Mouse (Mus musculus): ENCODE results near the gene Gm26965. TPM values are rescaled to one million over a fixed set of nuclear protein-coding genes. Genes with fewer than 3 reads are reported as not detected.
A peak's percentile ranks its signal among the peaks of the same experiment; 100 is the strongest.
"Not testable (repeated sequence)": the region's sequence is repeated elsewhere in the genome, so short reads cannot be mapped to it uniquely, and the experiment has no call there.

The Gm26965 gene
- polyA plus RNA-seq, 1 experiment from 2014 or later, result not detected

DNA sequence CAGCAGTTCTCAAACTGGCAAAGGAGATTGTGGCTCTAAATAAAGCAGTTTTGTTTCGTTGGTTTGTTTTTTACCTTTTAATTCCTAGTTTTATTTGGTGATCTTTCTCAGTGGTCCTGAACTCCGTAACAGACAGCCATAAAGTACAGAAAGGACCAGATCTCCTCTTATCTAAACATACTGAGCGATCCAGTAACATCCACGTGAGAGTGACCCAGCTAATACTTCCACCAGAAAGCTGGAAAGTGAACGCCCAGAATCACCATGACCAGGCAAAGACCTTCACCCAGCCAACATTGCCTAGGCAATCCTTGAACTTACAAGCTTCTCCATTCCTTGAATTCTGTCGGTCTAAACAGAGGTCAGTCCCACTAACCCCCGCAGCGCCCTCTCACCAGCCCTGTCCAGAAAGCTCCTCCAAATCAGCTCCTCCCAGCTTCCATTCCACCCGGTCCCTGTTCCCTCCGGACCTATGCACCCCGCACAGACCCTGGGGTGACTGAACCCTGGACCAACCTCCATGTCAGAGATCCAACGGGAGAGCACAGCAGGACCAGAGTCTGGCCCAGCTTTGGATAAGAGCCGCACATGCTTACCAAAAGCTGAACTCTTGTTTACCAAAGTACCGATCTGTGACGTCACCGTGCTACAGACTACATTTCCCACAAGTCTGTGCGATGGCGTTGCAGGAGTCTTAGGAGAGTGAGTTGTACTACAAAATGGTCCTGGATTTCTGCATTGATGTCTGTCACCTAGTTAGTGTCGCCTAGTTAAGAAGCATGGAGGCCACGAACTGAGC is 42.1 kb downstream of the Gm26965 start, which contains the start of gene Zfp874b:
Gene Zfp874b (minus strand): TSS at position 634 of the 799 bp plus-strand sequence.
- Histone ChIP-seq H3K36me3 (peaks cover 16% of the 10 kb centered on the region), H3K4me2 (replicated peaks) (peak within 1 kb of the TSS; percentile 55), H3K27me3 (no peaks in the 10 kb centered on the region), H3K4me1 (peaks cover 4% of the 10 kb centered on the region), H3K9me3 (replicated peaks) (no peaks in the 10 kb centered on the region), H3K4me3 (replicated peaks) (peak within 1 kb of the TSS; percentile 68), H3K9ac (peak within 1 kb of the TSS; percentile 55), H3K27ac (replicated peaks) (peak within 1 kb of the TSS; percentile 58; the same call in 1 of the 2 replicates)
- peak; percentile 88 for ATAC-seq (ENCODE audit: insufficient number of reproducible peaks, low FRiP score, low TSS enrichment, low read depth)
- WGBS, result 5% methylated on average over 20 of the region's 20 CpGs

DNA sequence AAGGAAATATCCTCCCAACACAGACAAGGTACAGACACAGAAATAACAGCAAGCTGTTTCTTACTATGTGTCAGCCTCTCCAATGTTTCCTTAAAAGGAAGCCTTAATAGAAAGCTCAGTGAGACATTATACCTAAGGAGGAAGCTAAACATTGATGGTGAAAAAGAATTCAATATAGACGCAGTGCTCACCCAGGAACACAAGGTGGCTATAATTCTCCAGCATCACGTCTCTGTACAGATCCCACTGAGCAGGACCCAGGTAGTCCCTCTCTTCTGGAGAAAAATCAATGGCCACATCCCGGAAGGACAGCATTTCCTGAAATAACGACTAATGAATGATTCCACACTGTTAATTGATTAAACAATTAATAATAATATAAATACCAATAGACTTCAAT is 44.4 kb downstream of the Gm26965 start:
- Histone ChIP-seq H3K4me1 (peaks cover 4% of the 10 kb centered on the region), H3K9me3 (replicated peaks) (no peaks in the 10 kb centered on the region), H3K4me2 (replicated peaks) (no peak overlapping the region), H3K27ac (replicated peaks) (no peak overlapping the region), H3K9ac (no peak overlapping the region), H3K27me3 (no peaks in the 10 kb centered on the region), H3K36me3 (peaks cover 10% of the 10 kb centered on the region), H3K4me3 (replicated peaks) (no peak overlapping the region)
- no peak for ATAC-seq (ENCODE audit: insufficient number of reproducible peaks, low FRiP score, low TSS enrichment, low read depth)
- 68% methylated on average over 4 of the region's 4 CpGs for whole genome bisulfite sequencing

DNA sequence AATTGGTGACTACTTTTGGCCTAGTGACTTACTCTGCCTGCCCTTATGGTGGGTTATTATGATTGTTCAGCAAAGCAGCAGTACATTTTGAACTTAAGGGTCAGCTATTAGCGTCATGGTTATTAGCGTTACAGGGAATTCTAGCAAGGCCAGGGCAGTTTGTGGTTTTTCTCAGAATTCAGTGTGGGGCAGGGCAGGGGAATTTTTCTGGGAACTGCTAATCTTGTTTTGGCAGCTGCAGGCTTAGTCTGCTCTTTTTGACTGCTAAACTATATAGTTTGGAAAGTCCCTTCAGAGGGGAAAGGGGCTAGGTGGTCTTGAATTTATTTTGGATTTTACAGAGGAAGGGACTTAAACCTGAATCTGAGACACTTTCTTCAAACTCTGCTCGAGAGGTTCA is 56.7 kb downstream of the Gm26965 start:
- Histone ChIP-seq H3K4me3 (replicated peaks) (no peak overlapping the region), H3K36me3 (peaks cover 35% of the 10 kb centered on the region), H3K27me3 (no peaks in the 10 kb centered on the region), H3K4me2 (replicated peaks) (no peak overlapping the region), H3K9me3 (replicated peaks) (0 out of 2 replicates have a peak, but pooled peaks cover 5% of the 10 kb centered on the region), H3K9ac (no peak overlapping the region), H3K27ac (replicated peaks) (no peak overlapping the region), H3K4me1 (no peaks in the 10 kb centered on the region)
- no peak for ATAC-seq (ENCODE audit: insufficient number of reproducible peaks, low FRiP score, low TSS enrichment, low read depth)
- 85% methylated on average over 3 of the region's 3 CpGs for WGBS

DNA sequence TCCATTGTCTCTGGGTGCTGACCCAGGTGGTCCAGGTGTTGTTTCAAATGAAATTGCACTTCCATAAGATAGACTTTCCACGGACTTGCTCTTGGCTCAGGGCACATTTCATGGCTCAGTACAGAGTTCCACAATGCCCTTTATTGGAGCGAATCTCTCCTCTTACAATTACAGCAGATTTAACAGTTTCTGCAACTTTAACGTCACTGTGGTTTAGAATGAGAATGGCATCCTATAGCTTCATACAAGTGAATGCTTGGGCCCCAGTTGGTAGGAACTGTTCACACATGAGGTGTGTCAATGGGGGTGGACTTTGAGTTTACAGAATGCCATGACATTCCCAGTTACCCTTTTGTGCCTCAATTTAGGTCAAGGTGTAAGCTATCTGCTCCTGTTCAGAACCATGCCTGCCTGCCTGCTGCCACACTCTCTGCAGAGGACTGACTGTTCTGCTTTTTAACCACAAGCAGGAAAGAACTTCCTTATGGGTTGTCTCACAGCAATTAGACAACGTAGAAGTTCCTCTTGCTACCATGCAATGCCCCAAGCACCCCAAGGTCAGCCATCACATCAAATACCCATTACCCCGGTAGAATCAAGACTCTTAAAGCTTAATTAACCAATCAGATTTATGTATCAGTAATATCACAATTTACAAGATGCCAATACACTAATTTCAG is 62.3 kb downstream of the Gm26965 start:
- H3K4me1 ChIP-seq; H3K27ac ChIP-seq (replicated peaks); H3K36me3 ChIP-seq; H3K27me3 ChIP-seq; ATAC-seq (ENCODE audit: insufficient number of reproducible peaks, low FRiP score, low TSS enrichment, low read depth); H3K4me2 ChIP-seq (replicated peaks); H3K9me3 ChIP-seq (replicated peaks); H3K9ac ChIP-seq; H3K4me3 ChIP-seq (replicated peaks): not testable (repeated sequence)
- 77% methylated on average over 3 of the region's 5 CpGs for whole genome bisulfite sequencing

DNA sequence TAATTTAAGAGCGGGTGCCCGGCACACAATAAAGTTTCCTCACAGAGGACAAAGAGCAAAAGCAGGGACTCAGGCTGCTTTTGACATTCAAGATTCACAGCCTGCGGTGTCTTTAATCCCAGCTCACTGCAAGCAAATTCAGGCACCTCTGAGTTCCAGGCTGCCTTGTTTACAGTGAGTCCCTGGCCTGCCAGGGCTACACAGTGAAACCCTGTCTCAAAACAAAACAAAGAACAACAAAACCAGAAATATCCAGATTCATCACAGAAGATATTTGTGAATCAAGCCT is 74.0 kb downstream of the Gm26965 start:
- no peaks in the 10 kb centered on the region for H3K27me3 ChIP-seq
- H3K36me3 ChIP-seq, result peaks cover 10% of the 10 kb centered on the region; the same call in 1 of the 2 replicates
- H3K27ac ChIP-seq (replicated peaks), result peak overlapping the region; percentile 63; the same call in 1 of the 2 replicates
- peak overlapping the region; percentile 66 for H3K4me2 ChIP-seq (replicated peaks)
- no peaks in the 10 kb centered on the region for H3K4me1 ChIP-seq
- ATAC-seq (ENCODE audit: insufficient number of reproducible peaks, low FRiP score, low TSS enrichment, low read depth), result no peak
- H3K4me3 ChIP-seq (replicated peaks), result peak overlapping the region; percentile 62
- 10% methylated on average over 3 of the region's 3 CpGs for WGBS
- H3K9ac ChIP-seq, result peak overlapping the region; percentile 35; the same call in 1 of the 2 replicates
- H3K9me3 ChIP-seq (replicated peaks), result no peaks in the 10 kb centered on the region

DNA sequence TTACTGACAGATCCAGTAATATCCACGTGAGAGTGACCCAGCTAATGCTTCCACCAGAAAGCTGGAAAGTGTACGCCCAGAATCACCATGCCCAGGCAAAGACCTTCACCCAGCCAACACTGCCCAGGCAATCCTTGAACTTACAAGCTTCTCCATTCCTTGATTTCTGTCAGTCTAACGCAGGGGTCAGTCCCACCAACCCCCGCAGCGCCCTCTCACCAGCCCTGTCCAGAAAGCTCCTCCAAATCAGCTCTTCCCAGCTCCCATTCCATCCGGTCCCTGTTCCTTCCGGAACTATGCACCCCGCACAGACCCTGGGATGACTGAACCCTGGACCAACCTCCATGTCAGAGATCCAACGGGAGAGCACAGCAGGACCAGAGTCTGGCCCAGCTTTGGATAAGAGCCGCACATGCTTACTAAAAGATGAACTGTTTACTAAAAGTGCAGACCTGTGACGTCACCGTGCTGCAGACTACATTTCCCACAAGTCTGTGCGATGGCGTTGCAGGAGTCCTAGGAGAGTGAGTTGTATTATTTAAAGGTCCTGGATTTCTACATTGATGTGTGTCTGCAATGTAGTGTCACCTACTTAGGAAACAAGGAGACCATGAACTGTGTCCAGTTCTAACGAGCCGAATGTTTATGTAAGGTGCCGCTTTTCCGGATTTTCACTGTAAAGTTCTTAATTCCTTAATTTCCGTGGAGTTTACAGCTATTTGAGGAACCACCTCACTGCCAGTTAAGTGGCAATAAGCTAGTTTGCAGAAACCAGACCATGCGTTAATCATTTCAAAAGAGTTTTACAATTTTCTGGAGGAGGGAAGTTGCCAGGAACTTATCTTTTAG is 74.6 kb downstream of the Gm26965 start, which contains the start of gene Zfp874a:
Gene Zfp874a (minus strand): TSS at position 453 of the 849 bp plus-strand sequence.
- ATAC-seq (ENCODE audit: insufficient number of reproducible peaks, low FRiP score, low TSS enrichment, low read depth), result peak; percentile 95
- WGBS, result 1% methylated on average over 20 of the region's 20 CpGs
- peak within 1 kb of the TSS; percentile 63; the same call in 1 of the 2 replicates for H3K27ac ChIP-seq (replicated peaks)

More for the DNA sequence above, 74.6 kb downstream of the Gm26965 start, which contains the start of gene Zfp874a:
- H3K27me3 ChIP-seq, result no peaks in the 10 kb centered on the region
- no peaks in the 10 kb centered on the region for H3K4me1 ChIP-seq
- peak within 1 kb of the TSS; percentile 47 for H3K9ac ChIP-seq
- peak within 1 kb of the TSS; percentile 66 for H3K4me2 ChIP-seq (replicated peaks)
- H3K36me3 ChIP-seq, result peaks cover 15% of the 10 kb centered on the region
- H3K9me3 ChIP-seq (replicated peaks), result no peaks in the 10 kb centered on the region
- peak within 1 kb of the TSS; percentile 62 for H3K4me3 ChIP-seq (replicated peaks)

Other genes with a start within 250 kb of the Gm26965 start
- gene Zfp458, start 247.7 kb downstream of the Gm26965 start, polyA plus RNA-seq (2015; fragmentation: Nextera tagmentation; extraction: Ambion mirVana), result 1.7 and 2.3 TPM in 2 replicates
- gene Zfp457, start 219.7 kb downstream of the Gm26965 start, polyA plus RNA-seq (2015; fragmentation: Nextera tagmentation; extraction: Ambion mirVana), result 0.45 and 1.1 TPM in 2 replicates
- gene Zfp595, start 193.6 kb downstream of the Gm26965 start, polyA plus RNA-seq (2015; fragmentation: Nextera tagmentation; extraction: Ambion mirVana), result 2.1 and 2.6 TPM in 2 replicates
- not detected in 2 replicates for gene Gm28044, start 165.6 kb downstream of the Gm26965 start, polyA plus RNA-seq (2015; fragmentation: Nextera tagmentation; extraction: Ambion mirVana)
- 0.89 and 0.95 TPM in 2 replicates for gene Zfp953, start 165.5 kb downstream of the Gm26965 start, polyA plus RNA-seq (2015; fragmentation: Nextera tagmentation; extraction: Ambion mirVana)
- 0.41 TPM in 1 of 2 replicates, not detected in the other for gene Gm28041, start 150.4 kb downstream of the Gm26965 start, polyA plus RNA-seq (2015; fragmentation: Nextera tagmentation; extraction: Ambion mirVana)
- 1.7 and 1.8 TPM in 2 replicates for gene Zfp456, start 150.3 kb downstream of the Gm26965 start, polyA plus RNA-seq (2015; fragmentation: Nextera tagmentation; extraction: Ambion mirVana)
- gene Zfp429, start 126.3 kb downstream of the Gm26965 start, polyA plus RNA-seq (2015; fragmentation: Nextera tagmentation; extraction: Ambion mirVana), result 6.1 and 7.2 TPM in 2 replicates
- 1.2 and 1.6 TPM in 2 replicates for gene Zfp459, start 104.7 kb downstream of the Gm26965 start, polyA plus RNA-seq (2015; fragmentation: Nextera tagmentation; extraction: Ambion mirVana)
- 10.1 and 10.7 TPM in 2 replicates for gene Zfp874a, start 74.5 kb downstream of the Gm26965 start, polyA plus RNA-seq (2015; fragmentation: Nextera tagmentation; extraction: Ambion mirVana)
- gene Zfp874b, start 41.9 kb downstream of the Gm26965 start, polyA plus RNA-seq (2015; fragmentation: Nextera tagmentation; extraction: Ambion mirVana), result 2.7 and 3.2 TPM in 2 replicates
- 14.4 and 15.6 TPM in 2 replicates for gene Zfp58, start 25.6 kb downstream of the Gm26965 start, polyA plus RNA-seq (2015; fragmentation: Nextera tagmentation; extraction: Ambion mirVana)
- 24.6 TPM in 2 replicates for gene Zfp87, start within 50 bp of the Gm26965 start, polyA plus RNA-seq (2015; fragmentation: Nextera tagmentation; extraction: Ambion mirVana)
- 10.5 and 11.8 TPM in 2 replicates for gene Zfp748, start 27.7 kb upstream of the Gm26965 start, polyA plus RNA-seq (2015; fragmentation: Nextera tagmentation; extraction: Ambion mirVana)
- 4.0 and 4.1 TPM in 2 replicates for gene Zfp729b, start 83.6 kb upstream of the Gm26965 start, polyA plus RNA-seq (2015; fragmentation: Nextera tagmentation; extraction: Ambion mirVana)
- not detected in 2 replicates for gene Gm49345, start 111.6 kb upstream of the Gm26965 start, polyA plus RNA-seq (2015; fragmentation: Nextera tagmentation; extraction: Ambion mirVana)
- gene Zfp729a, start 111.6 kb upstream of the Gm26965 start, polyA plus RNA-seq (2015; fragmentation: Nextera tagmentation; extraction: Ambion mirVana), result 2.5 and 2.8 TPM in 2 replicates
- 12.5 and 12.8 TPM in 2 replicates for gene Zfp738, start 160.9 kb upstream of the Gm26965 start, polyA plus RNA-seq (2015; fragmentation: Nextera tagmentation; extraction: Ambion mirVana)
- 6.1 and 7.0 TPM in 2 replicates for gene Zfp65, start 203.0 kb upstream of the Gm26965 start, polyA plus RNA-seq (2015; fragmentation: Nextera tagmentation; extraction: Ambion mirVana)
- 4.4 and 4.9 TPM in 2 replicates for gene Zfp85, start 229.1 kb upstream of the Gm26965 start, polyA plus RNA-seq (2015; fragmentation: Nextera tagmentation; extraction: Ambion mirVana)